Mouse (Mus musculus) liver, adult 2 months (tissue): ENCODE measurements at regions not wholly inside any gene's neighbourhood (a gene's known extent, or its start where the extent isn't known, plus 50 kb on each side); places are given as distances from the start of the nearest gene placed in this dataset.

Source experiments
- CTCF ChIP-seq: fragments of 200-500 bp; IDR thresholded peaks from 2 replicates; pipeline ENCODE4 v1.5.1; 2011; ENCODE audit warnings: low read depth, low read length, control low read depth
- POLR2A ChIP-seq: fragments of 200-500 bp; IDR thresholded peaks from 2 replicates; pipeline ENCODE4 v1.6.1; 2011; ENCODE audit warnings: low read length, control low read depth; ENCODE audit not compliant: insufficient read depth; ENCODE audit errors: extremely low read depth

DNA sequence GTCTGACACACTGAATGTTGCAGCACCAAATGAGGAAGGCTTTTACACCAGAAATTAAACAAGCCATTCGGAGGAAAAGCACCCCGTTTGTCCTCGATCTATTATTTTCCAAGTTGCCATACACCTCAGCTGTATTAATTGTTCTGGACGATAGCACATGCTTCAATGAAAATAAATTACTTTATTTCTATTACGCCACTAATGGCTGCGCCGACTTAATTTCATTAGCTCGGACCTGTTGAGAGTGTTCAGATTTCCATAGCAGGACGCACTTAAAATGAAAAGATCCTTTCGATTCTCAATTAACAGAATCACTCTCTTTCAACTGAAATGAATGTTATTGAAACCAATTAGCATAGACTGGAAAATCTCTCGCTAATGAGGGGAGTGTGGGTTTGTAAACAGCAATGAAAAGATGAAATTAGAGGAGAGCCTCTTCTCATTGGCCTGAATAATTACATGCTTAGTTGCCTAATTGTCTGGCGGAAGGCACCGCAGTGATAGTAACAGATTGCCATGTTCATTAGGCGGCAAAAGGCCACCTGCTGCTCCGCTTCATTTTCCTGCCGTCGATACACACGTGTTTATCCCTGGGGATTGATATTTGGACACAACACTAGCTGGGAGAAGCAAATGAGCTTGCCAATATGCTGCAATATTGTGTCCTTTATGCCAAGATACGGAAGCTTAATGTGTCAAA is 234.7 kb upstream of the Rsrc1 start:
- TF ChIP-seq CTCF (no peak), POLR2A (no peak)
